In the genomic region with DNA sequence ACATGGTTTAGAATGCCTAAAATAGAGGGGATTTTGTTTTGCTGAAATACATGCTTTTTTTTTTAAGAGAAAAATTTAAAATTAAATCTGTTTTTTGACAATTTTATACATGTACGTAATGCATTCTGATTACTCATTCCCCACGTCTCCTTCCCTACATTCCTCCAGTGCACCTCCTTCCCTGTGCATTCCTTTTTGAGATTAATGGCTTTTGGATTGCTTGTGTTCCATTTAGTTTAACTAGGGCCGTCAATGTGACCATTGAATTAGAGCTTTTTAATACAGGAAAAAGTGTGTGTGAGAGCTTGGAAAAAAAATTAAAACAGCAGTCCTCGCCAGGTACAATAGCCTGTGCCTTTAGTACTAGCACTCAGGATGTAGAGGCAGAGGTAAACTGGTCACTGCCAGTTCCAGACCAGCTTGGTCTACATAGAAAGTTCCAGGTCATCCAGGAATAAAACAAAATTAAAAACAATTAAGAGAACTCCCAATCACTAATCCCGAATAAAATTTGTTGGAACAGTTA, we compare ENCODE assay signal across 24 mouse cellular contexts.
"Had no signal": no experiment of that assay in that cellular context is flagged by ENCODE, and none has a peak within 500 bp of the region (broad histone marks: within the 10 kb centered on the region; RNA-seq: fewer than 3 reads in every experiment).

No protein-coding gene starts in this region.

- H3K4me2 ChIP-seq: heart, embryonic 12.5 days; hindbrain, embryonic 12.5 days; hindbrain, embryonic 14.5 days; intestine, embryonic 15.5 days; limb, embryonic 12.5 days; liver, embryonic 11.5 days; liver, embryonic 13.5 days; liver, embryonic 15.5 days had no signal

- H3K9me3 ChIP-seq: heart, embryonic 10.5 days; heart, embryonic 12.5 days; hindbrain, embryonic 10.5 days; hindbrain, embryonic 12.5 days; intestine, embryonic 15.5 days; limb, embryonic 10.5 days; limb, embryonic 12.5 days; liver, embryonic 13.5 days; liver, embryonic 15.5 days had no signal

- H3K27me3 ChIP-seq: heart, embryonic 12.5 days; hindbrain, embryonic 12.5 days; intestine, embryonic 15.5 days; limb, embryonic 12.5 days; liver, embryonic 13.5 days; liver, embryonic 15.5 days had no signal

- DNase-seq: gastrocnemius, adult 2 months; gastrocnemius, postnatal 10 days; gastrocnemius, postnatal 25 days; heart, postnatal 10 days; heart, postnatal 4 days; liver; liver, embryonic 13.5 days; liver, postnatal 0 days had no signal

- H3K4me1 ChIP-seq: intestine, embryonic 15.5 days; limb, embryonic 10.5 days; liver, embryonic 15.5 days had no signal

- H3K27ac ChIP-seq: gastrocnemius, adult 2 months; heart, embryonic 10.5 days; hindbrain, embryonic 10.5 days; hindbrain, embryonic 12.5 days; hindbrain, embryonic 14.5 days; intestine, embryonic 15.5 days; layer of hippocampus, adult 2 months; left cerebral cortex, adult 2 months; limb, embryonic 10.5 days; limb, embryonic 12.5 days; liver, embryonic 13.5 days; liver, embryonic 15.5 days had no signal

- ATAC-seq: forebrain, embryonic 16.5 days; hindbrain, embryonic 16.5 days; inflammation-experienced regulatory T-cells, adult 6 months; intestine, embryonic 15.5 days; intestine, postnatal 0 days; liver, postnatal 0 days had no signal

- H3K9ac ChIP-seq: heart, embryonic 12.5 days; hindbrain, embryonic 12.5 days; hindbrain, embryonic 14.5 days; intestine, embryonic 15.5 days; limb, embryonic 12.5 days; liver, embryonic 13.5 days; liver, embryonic 15.5 days; liver, postnatal 0 days had no signal

- H3K4me3 ChIP-seq: gastrocnemius, adult 2 months; heart, embryonic 10.5 days; heart, embryonic 12.5 days; hindbrain, embryonic 10.5 days; hindbrain, embryonic 12.5 days; intestine, embryonic 15.5 days; layer of hippocampus, adult 2 months; left cerebral cortex, adult 2 months; limb, embryonic 10.5 days; limb, embryonic 12.5 days; liver, embryonic 13.5 days; liver, embryonic 15.5 days had no signal

- H3K36me3 ChIP-seq: intestine, embryonic 15.5 days had no signal
